Mouse (Mus musculus): ENCODE results near the gene Ndn. TPM values are rescaled to one million over a fixed set of nuclear protein-coding genes. Genes with fewer than 3 reads are reported as not detected.

Gene Ndn
- 1 to 10 TPM; 6.6 to 9.2 TPM for total RNA-seq (2021)
- long read RNA-seq, experiment 1, transcript Ndn-201 (1 exons, 3,694 nt) = major isoform, 18 of 18 reads
- long read RNA-seq, experiment 1, partial matches to known transcripts = 0 of 18 reads
- long read RNA-seq, experiment 1, other reads (novel, unspliced or antisense) = 0 of 18 reads
- long read RNA-seq, experiment 2, transcript Ndn-201 (1 exons, 3,694 nt) = major isoform, 23 of 23 reads
- long read RNA-seq, experiment 2, partial matches to known transcripts = 0 of 23 reads
- long read RNA-seq, experiment 2, other reads (novel, unspliced or antisense) = 0 of 23 reads

GRCm38 (mm10) chr7:62346269-62346668 is at the start of gene Ndn:
Ndn (plus strand) TSS chr7:62346569.
- DNase-seq = no peak

DNA sequence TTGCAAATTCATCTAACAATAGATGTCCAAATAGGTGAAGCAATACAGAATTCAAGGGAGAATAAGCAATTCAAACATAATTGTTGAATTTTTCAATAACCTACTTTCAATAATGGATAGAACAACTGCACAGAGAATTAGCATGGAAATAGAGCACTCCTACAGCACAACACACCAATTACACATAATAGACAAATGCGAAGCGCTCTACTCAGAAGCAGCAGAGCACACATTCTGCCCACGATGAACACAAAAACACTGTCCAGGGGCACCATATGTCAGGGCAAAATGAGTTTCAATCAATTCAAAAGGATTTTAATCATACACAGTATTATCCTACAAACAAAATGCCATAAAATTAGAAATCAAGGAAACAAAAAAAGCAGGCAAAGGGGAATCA is 43.9 kb upstream of the Ndn start:
- no peak for DNase-seq

DNA sequence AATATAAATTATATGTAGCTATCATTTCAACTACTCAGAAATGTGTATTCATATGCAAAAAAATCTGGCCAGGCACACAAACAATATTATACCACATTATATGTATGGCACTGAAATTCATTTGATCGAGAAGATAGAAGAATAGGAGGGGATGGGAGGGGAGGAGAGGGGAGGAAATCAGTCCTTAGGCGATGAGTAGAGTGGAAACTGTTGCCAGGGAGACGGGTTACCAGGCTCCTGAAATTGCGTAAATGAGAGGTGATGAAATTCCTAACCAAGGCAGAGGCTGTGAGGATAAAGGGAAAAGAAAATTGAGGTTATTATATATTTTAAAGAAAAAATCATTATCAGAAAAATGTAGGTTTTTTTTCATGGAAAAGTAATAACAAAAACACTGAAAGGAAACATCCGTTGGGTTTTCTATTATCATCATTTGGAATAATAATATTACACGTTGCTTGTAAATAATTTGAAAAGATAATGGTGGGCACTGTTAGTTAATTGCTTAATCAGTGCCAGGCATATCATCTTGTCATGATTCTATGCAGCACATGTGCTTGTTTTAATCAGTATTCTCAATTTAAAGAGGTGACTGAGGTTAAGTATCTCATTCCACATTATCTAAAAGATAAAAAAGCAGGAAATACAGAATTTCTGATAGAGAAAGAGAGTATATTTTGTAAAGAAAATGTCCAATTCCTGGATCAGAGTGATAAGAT is 39.3 kb upstream of the Ndn start:
- no peak for DNase-seq

DNA sequence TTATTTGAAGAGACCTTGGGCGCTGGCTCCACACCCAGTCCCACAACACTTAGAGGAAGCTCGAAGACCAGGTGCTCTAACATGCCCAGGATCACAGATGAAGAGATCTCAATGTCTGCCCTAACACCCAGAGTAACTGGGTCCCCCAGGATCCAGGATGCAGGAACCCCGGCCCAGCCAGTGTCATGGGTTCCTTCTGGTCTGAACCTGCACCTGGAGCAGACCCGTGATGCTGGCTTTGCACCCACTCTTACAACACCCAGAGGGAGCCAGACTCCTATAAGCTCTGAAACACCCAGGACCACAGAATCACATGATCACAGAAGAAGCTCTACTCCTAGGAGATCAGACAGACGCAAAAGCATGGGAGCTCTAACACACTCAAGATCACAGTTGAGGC is 29.6 kb upstream of the Ndn start:
- no peak for DNase-seq

DNA sequence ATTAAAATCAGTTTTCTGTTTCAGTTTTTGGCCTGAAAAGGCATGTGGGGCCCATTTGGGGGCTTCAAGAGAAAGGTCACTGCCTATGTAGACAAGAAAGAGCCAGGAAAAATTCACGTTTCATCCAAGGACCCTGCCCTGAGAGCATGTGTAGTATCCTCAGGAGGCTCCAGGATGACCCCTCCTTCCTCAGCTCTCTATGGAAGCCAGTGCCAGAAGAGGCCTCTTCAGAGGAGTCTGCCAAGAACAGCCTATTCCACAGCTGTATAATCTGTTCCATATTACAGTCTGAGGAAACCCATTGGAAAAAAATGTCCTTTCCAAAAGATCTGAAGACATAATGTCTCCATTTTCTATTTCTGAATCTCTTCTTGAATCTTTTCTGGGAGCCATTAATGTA is 958 bp upstream of the Ndn start:
- DNase-seq = no peak

- peak; percentile 75 for DNase-seq
Observed at GRCm38 (mm10) chr7:62348106-62348803, 1.9 kb downstream of the Ndn start.

GRCm38 (mm10) chr7:62348804-62349190 is 2.4 kb downstream of the Ndn start:
- no peak for DNase-seq

- no peak for DNase-seq
Observed at GRCm38 (mm10) chr7:62351266-62351665, 4.9 kb downstream of the Ndn start.

DNA sequence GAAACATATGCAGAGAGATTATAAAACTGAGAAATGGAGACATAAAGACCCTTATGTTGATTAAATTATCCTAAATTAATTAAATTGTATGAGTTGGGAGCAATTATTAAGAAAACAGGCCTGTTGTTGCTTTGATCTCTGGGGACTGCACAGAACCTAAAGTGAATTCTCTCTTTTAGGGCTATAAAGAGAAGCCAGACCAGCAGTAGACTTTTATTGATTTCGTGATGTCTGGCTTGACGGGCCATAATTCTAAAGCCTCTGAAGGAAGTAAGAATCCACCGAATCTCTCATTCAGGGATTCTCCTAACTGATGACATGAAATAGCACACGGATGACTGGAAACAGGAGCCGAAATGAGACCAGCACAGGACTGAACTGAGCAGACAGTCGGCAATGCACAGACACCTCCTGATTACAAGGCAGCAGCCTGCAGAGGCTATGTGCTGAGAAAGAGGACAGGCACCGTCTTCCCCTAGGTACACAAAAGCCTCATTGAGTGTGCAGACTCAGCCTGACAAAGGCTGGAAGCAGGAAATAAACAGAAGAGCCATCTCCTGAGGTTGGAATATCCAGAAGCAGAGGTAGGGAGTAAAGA is 18.8 kb downstream of the Ndn start:
- DNase-seq = no peak

GRCm38 (mm10) chr7:62366730-62367129 is 20.4 kb downstream of the Ndn start:
- no peak for DNase-seq

- DNase-seq = no peak
Observed at GRCm38 (mm10) chr7:62375658-62376057, 29.3 kb downstream of the Ndn start.

- DNase-seq = no peak
Observed at GRCm38 (mm10) chr7:62376510-62377304, 30.3 kb downstream of the Ndn start, which contains the start of gene Magel2. Magel2 (plus strand) TSS chr7:62377010.

GRCm38 (mm10) chr7:62377313-62377712 is 30.9 kb downstream of the Ndn start:
- no peak for DNase-seq

DNA sequence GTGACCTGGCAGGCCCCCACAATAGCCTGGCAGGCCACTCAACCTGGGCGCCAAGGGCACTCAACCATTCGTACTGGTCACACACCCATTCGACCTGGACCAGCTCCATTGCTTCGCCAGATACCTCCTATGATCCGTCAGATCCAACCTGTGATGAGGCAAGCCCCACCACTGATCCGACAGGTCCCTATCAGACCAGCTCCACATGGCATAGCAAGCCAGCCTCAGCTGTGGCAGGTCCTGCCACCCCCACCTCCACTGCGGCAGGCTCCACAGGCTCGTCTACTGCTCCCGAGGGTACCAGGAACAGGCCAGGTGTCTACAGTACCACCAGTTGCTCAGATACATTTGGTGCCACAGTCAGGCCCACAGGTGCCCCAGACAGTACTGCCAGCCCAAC is 32.2 kb downstream of the Ndn start:
- no peak for DNase-seq

GRCm38 (mm10) chr7:62382391-62382790 is 36.0 kb downstream of the Ndn start:
- no peak for DNase-seq

GRCm38 (mm10) chr7:62388291-62388690 is 41.9 kb downstream of the Ndn start:
- DNase-seq = no peak

DNA sequence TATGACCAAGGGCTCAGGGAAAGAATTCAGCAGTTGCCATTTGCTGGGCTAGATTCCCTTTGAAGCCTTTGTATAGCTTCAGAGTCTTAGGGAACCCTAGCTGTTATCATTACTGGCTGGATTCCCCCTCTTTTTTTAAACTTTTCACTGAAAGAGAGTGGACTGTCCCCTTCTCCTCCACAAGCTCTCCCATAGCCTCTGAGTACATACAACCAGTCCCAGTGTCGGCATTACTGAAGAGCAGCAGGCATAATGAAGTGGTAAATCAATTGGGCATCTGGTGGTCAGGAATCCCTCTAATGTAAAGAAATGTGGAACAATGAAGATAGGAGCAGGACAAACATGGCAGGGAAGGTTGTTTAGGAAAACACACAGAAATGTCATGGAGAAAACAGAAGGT is 45.8 kb downstream of the Ndn start:
- no peak for DNase-seq

Other genes with a start within 250 kb of the Ndn start
- not detected for gene Magel2, start 30.4 kb downstream of the Ndn start, total RNA-seq (2021)
- under 1 TPM; 0.29 to 0.31 TPM for gene Mkrn3, start 73.6 kb downstream of the Ndn start, total RNA-seq (2021)
- gene Peg12, start 117.9 kb downstream of the Ndn start, total RNA-seq (2021) = under 1 TPM; 0.70 to 1.00 TPM